Mouse (Mus musculus) ES-E14 (cell line): ENCODE data around the gene Kmt2d. TPM values are rescaled to one million over a fixed set of nuclear protein-coding genes. Genes with fewer than 3 reads are reported as not detected.
A peak's percentile ranks its signal among the peaks of the same experiment; 100 is the strongest.

Experiments
- DNase-seq: peaks from one replicate; pipeline ENCODE4 v3.0.0-alpha.2; 2013; ENCODE audit warnings: low read depth, low spot score
- H3K27ac ChIP-seq: 2 replicates; pipeline ENCODE4 v1.5.1; 2012; ENCODE audit warnings: low read depth, mild to moderate bottlenecking, low read length, moderate library complexity, mixed read lengths; ENCODE audit not compliant: poor library complexity, insufficient read depth, severe bottlenecking
- H3K36me3 ChIP-seq: 2 replicates; pipeline ENCODE4 v1.6.1; 2012; ENCODE audit warnings: mild to moderate bottlenecking, low read length, moderate library complexity, mixed read lengths; ENCODE audit not compliant: control insufficient read depth, poor library complexity, insufficient read depth, severe bottlenecking
- H3K4me1 ChIP-seq, 2 experiments: fragments of 150-350 bp in 1 of 2; sonication (generic) in 1 of 2; 2 replicates each; pipeline ENCODE4 v1.6.1; 2012; ENCODE audit warnings: low read length in 2 of 2, mild to moderate bottlenecking in 1 of 2, mixed read lengths in 1 of 2; ENCODE audit not compliant: control insufficient read depth in 2 of 2, insufficient read depth in 2 of 2, poor library complexity in 1 of 2
- H3K4me3 ChIP-seq, 2 experiments: fragments of 150-350 bp in 1 of 2; sonication (generic) in 1 of 2; 2 replicates each; pipeline ENCODE4 v1.5.1; 2012; ENCODE audit warnings: low read length in 2 of 2, low read depth in 1 of 2, mild to moderate bottlenecking in 1 of 2, mixed read lengths in 1 of 2; ENCODE audit not compliant: insufficient read depth in 1 of 2, poor library complexity in 1 of 2, severe bottlenecking in 1 of 2
- H3K9ac ChIP-seq: 2 replicates; pipeline ENCODE4 v1.6.1; 2012; ENCODE audit warnings: low read depth, mild to moderate bottlenecking, low read length, mixed read lengths; ENCODE audit not compliant: poor library complexity, insufficient read depth, severe bottlenecking
- H3K9me3 ChIP-seq: fragments of 150-350 bp; sonication (generic); 2 replicates; pipeline ENCODE4 v1.6.1; 2012; ENCODE audit warnings: low read depth, mild to moderate bottlenecking, low read length; ENCODE audit not compliant: control insufficient read depth, insufficient read depth
- CHD2 ChIP-seq: IDR thresholded peaks from 2 replicates; pipeline ENCODE4 v1.6.1; 2014; ENCODE audit warnings: mild to moderate bottlenecking, low read depth, low read length, inconsistent platforms
- HCFC1 ChIP-seq: IDR thresholded peaks from 2 replicates; pipeline ENCODE4 v1.6.1; 2012; ENCODE audit warnings: low read length, inconsistent platforms, borderline replicate concordance; ENCODE audit not compliant: insufficient read depth
- MAFK ChIP-seq: IDR thresholded peaks from 2 replicates; pipeline ENCODE4 v1.6.1; 2014; ENCODE audit warnings: mild to moderate bottlenecking, low read depth, low read length, inconsistent platforms; ENCODE audit not compliant: insufficient read depth
- ZC3H11A ChIP-seq: IDR thresholded peaks from 2 replicates; pipeline ENCODE4 v1.6.1; 2012; ENCODE audit warnings: low read depth, mild to moderate bottlenecking, inconsistent platforms, low read length, borderline replicate concordance
- ZNF384 ChIP-seq: IDR thresholded peaks from 2 replicates; pipeline ENCODE4 v1.6.1; 2012; ENCODE audit warnings: low read depth, low read length, inconsistent platforms
- in situ Hi-C, 2 experiments: fragments of 600-800 bp; cut with MboI; formaldehyde crosslinking; loops; one replicate each; pipeline ENCODE4 v1.15.1; 2025; ENCODE audit warnings: low sequenced_read_pairs in 2 of 2, inconsistent platforms in 1 of 2; ENCODE audit not compliant: unreplicated experiment in 2 of 2
- total RNA-seq: library from RNA; depleted of rRNA; stranded (reverse); fragments of 300-350 nt; gene quantifications from 2 replicates; pipeline ENCODE4 v1.2.3, GENCODE M21; 2012

The Kmt2d gene
- total RNA-seq, 1 experiment, result 35.9 TPM

DNA sequence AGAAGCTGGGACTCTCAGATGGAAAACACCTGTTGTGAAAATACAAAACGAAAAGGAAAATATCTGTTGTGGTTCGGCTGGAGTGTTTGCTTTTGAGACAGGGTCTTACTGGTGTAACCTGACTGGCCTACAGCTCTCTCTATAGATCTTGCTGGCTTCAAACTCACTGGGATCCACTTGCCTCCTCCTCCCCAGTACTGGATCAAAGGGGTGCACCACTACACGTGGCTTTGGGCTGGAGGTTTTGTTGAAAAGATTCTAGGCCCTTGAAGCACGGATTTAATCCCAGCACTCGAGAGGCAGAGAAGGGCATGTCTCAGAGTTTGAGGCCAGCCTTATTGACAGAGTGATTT lies 10.6 kb upstream of the Kmt2d start:
- in situ Hi-C loops, result no loop called here
- peak overlapping the region; percentile 81 for H3K9ac ChIP-seq
- H3K4me1 ChIP-seq, result peaks cover 2 to 5% of the 10 kb centered on the region in 2 experiments; a peak in 3 of 4 replicates

GRCm38 (mm10) chr15:98880978-98881655 lies 10.1 kb upstream of the Kmt2d start:
- peak; percentile 97 for DNase-seq
- peaks cover 2 to 5% of the 10 kb centered on the region in 2 experiments; a peak in 3 of 4 replicates for H3K4me1 ChIP-seq
- peak overlapping the region; percentile 78 to 84 for H3K4me3 ChIP-seq
- H3K9me3 ChIP-seq, result no peaks in the 10 kb centered on the region
- peak overlapping the region; percentile 81 for H3K9ac ChIP-seq
- TF ChIP-seq MAFK, result no peak
- no peak for TF ChIP-seq CHD2
- TF ChIP-seq HCFC1, result no peak; the same call in 1 of the 2 replicates
- no peak for TF ChIP-seq ZNF384
- TF ChIP-seq ZC3H11A, result no peak
- H3K27ac ChIP-seq, result peak overlapping the region; percentile 68
- H3K36me3 ChIP-seq, result peaks cover 15% of the 10 kb centered on the region
- in situ Hi-C loops, result no loop called here

More for the DNA sequence above, 10.6 kb upstream of the Kmt2d start:
- peak overlapping the region; percentile 68 for H3K27ac ChIP-seq
- TF ChIP-seq ZC3H11A, result no peak
- TF ChIP-seq CHD2, result no peak
- TF ChIP-seq MAFK, result no peak
- TF ChIP-seq HCFC1, result no peak
- no peak for TF ChIP-seq ZNF384
- H3K36me3 ChIP-seq, result peaks cover 12% of the 10 kb centered on the region
- no peaks in the 10 kb centered on the region for H3K9me3 ChIP-seq
- peak overlapping the region; percentile 23 to 26 for H3K4me3 ChIP-seq
- no peak for DNase-seq

- peaks cover 15% of the 10 kb centered on the region for H3K36me3 ChIP-seq
- H3K4me3 ChIP-seq, result no peak overlapping the region
- no peak overlapping the region for H3K27ac ChIP-seq
- H3K9ac ChIP-seq, result no peak overlapping the region
- in situ Hi-C loops, result no loop called here
- no peaks in the 10 kb centered on the region for H3K9me3 ChIP-seq
- TF ChIP-seq ZC3H11A (no peak), ZNF384 (0 out of 2 replicates have a peak, but pooled peaks have one; percentile 5), CHD2 (no peak), MAFK (no peak)
- H3K4me1 ChIP-seq, result peaks cover 2% of the 10 kb centered on the region in 2 experiments; a peak in 3 of 4 replicates
- DNase-seq, result no peak
Measured at GRCm38 (mm10) chr15:98877331-98877730, 6.3 kb upstream of the Kmt2d start.

- in situ Hi-C loops, result no loop called here
- DNase-seq, result peak; percentile 91
- TF ChIP-seq ZNF384 (no peak), ZC3H11A (no peak), CHD2 (peak; percentile 75), MAFK (peak; percentile 89; the same call in 1 of the 2 replicates), HCFC1 (peak; percentile 71; the same call in 1 of the 2 replicates)
- peak overlapping the region; percentile 100 for H3K9ac ChIP-seq
- H3K36me3 ChIP-seq, result peaks cover 3% of the 10 kb centered on the region; the same call in 1 of the 2 replicates
- H3K27ac ChIP-seq, result peak overlapping the region; percentile 95
- H3K9me3 ChIP-seq, result no peaks in the 10 kb centered on the region
- peak overlapping the region; percentile 98 to 99 for H3K4me3 ChIP-seq
- peaks cover 5 to 20% of the 10 kb centered on the region in 2 experiments; a peak in 2 of 4 replicates for H3K4me1 ChIP-seq
Measured at GRCm38 (mm10) chr15:98871916-98872888, 1.2 kb upstream of the Kmt2d start.
